Mouse (Mus musculus): Measurements from ENCODE around the gene Mitf.

Mitf gene

GRCm38 (mm10) chr6:98046295-98047108 is 239.7 kb downstream of the Mitf start:
- DNase-seq (ENCODE audit: low spot score) = no peak

GRCm38 (mm10) chr6:98047741-98048140 is 240.9 kb downstream of the Mitf start:
- no peak for DNase-seq (ENCODE audit: low spot score)

GRCm38 (mm10) chr6:98048671-98049438 is 242.0 kb downstream of the Mitf start:
- DNase-seq (ENCODE audit: low spot score) = no peak

- DNase-seq (ENCODE audit: low spot score) = no peak
These were observed 242.7 kb downstream of the Mitf start for GRCm38 (mm10) chr6:98049551-98049950.

- DNase-seq (ENCODE audit: low spot score) = no peak
These were observed 255.0 kb downstream of the Mitf start for GRCm38 (mm10) chr6:98061878-98062277.

GRCm38 (mm10) chr6:98064926-98065325 is 258.1 kb downstream of the Mitf start:
- no peak for DNase-seq (ENCODE audit: low spot score)

- DNase-seq (ENCODE audit: low spot score) = no peak
These were observed 259.6 kb downstream of the Mitf start for GRCm38 (mm10) chr6:98066420-98066819.
